Mouse (Mus musculus) C2C12 (cell line): ENCODE data around the gene Plekhg5. TPM values are rescaled to one million over a fixed set of nuclear protein-coding genes. Genes with fewer than 3 reads are reported as not detected.

Source experiments
- H3K27me3 ChIP-seq: one replicate; pipeline ENCODE4 v1.6.1; 2011; ENCODE audit not compliant: control insufficient read depth, insufficient read depth, insufficient read length
- H3K36me3 ChIP-seq: one replicate; pipeline ENCODE4 v1.6.1; 2011; ENCODE audit not compliant: control insufficient read depth, insufficient read depth
- H3K4me3 ChIP-seq: one replicate; pipeline ENCODE4 v1.5.1; 2011; ENCODE audit warnings: mild to moderate bottlenecking, control low read depth; ENCODE audit not compliant: poor library complexity, insufficient read depth, severe bottlenecking
- H3K79me2 ChIP-seq: one replicate; pipeline ENCODE4 v1.6.1; 2011; ENCODE audit not compliant: control insufficient read depth, insufficient read depth
- H3K79me3 ChIP-seq: one replicate; pipeline ENCODE4 v1.6.1; 2011; ENCODE audit warnings: low read depth, control low read depth
- H3ac ChIP-seq: one replicate; pipeline ENCODE3; 2011; ENCODE audit warnings: low read depth; ENCODE audit not compliant: control insufficient read depth, insufficient read length
- CEBPB ChIP-seq: IDR thresholded peaks from one replicate; pipeline ENCODE4 v1.6.1; 2011; ENCODE audit warnings: low read depth, mild to moderate bottlenecking, control low read depth, moderate library complexity
- CTCF ChIP-seq: IDR thresholded peaks from one replicate; pipeline ENCODE4 v1.5.1; 2011; ENCODE audit not compliant: control insufficient read depth, insufficient read depth, insufficient read length
- FOSL1 ChIP-seq: IDR thresholded peaks from one replicate; pipeline ENCODE4 v1.8.0; 2011; ENCODE audit warnings: mild to moderate bottlenecking, low read length; ENCODE audit not compliant: poor library complexity, insufficient read depth, severe bottlenecking
- MAX ChIP-seq: IDR thresholded peaks from one replicate; pipeline ENCODE4 v1.6.1; 2011; ENCODE audit warnings: mild to moderate bottlenecking, control low read depth
- MYOD1 ChIP-seq: IDR thresholded peaks from one replicate; pipeline ENCODE4 v1.6.1; 2011; ENCODE audit warnings: low read depth; ENCODE audit not compliant: control insufficient read depth, insufficient read length
- MYOG ChIP-seq: IDR thresholded peaks from one replicate; pipeline ENCODE4 v1.6.1; 2011; ENCODE audit not compliant: control insufficient read depth, insufficient read length; ENCODE audit errors: extremely low read depth
- USF1 ChIP-seq: IDR thresholded peaks from one replicate; pipeline ENCODE4 v1.6.1; 2011; ENCODE audit warnings: low read depth, mild to moderate bottlenecking, control low read depth, moderate library complexity
- polyA plus RNA-seq: library from polyadenylated mRNA; unstranded; fragments of >200 nt; fragmentation: generic; extraction: Trizol; gene quantifications from one replicate; pipeline ENCODE4 v1.2.1, GENCODE M21; 2012; ENCODE audit warnings: missing spikeins

The Plekhg5 gene
- polyA plus RNA-seq, 1 experiment = 17.5 TPM

DNA sequence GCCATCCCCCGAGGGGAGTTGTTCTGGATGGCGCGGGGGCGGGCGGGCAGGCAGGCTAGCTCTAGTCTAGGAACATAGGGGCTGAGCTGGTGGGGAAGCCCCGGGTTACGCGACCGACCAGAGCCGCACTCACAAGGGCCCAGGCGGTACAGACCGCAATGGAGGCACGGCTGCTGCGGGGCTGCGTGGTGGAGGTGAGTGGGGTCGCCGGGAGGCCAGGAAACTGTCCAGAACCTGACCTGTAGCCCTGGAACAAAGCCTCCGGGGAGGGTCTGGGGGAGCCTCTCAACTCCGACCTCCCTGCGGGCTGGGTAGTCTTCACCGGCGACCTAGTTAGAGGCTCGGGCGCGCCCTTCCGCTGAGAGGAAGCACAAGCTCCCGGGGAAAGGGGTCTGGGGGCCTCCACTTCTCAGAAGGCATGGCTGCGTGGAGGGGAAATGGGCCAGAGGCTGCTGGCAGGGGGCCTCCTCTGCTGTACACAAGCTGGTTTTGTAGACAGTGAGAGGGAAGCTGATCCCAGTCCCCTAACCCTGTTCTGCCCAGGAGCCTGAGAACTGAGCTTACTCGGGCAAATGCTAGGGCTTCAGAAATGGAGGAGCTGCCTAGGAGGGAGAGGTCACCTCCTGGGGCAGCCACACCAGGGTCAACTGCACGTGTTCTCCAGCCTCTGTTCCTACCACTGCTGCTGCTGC is 43.8 kb downstream of the Plekhg5 start, which contains the start of gene Tnfrsf25:
TSS of gene Tnfrsf25 (plus strand) at position 14 of the 692 bp plus-strand sequence.
- Histone ChIP-seq H3K79me3 (no peaks in the 10 kb centered on the region), H3K36me3 (peaks cover 13% of the 10 kb centered on the region), H3K27me3 (no peaks in the 10 kb centered on the region), H3ac (no peak within 1 kb of the TSS), H3K4me3 (no peak within 1 kb of the TSS), H3K79me2 (no peaks in the 10 kb centered on the region)
- TF ChIP-seq MAX = no peak
- no peak for TF ChIP-seq USF1
- TF ChIP-seq CTCF = no peak
- TF ChIP-seq FOSL1 = no peak
- TF ChIP-seq CEBPB = no peak
- TF ChIP-seq MYOG = no peak
- no peak for TF ChIP-seq MYOD1

DNA sequence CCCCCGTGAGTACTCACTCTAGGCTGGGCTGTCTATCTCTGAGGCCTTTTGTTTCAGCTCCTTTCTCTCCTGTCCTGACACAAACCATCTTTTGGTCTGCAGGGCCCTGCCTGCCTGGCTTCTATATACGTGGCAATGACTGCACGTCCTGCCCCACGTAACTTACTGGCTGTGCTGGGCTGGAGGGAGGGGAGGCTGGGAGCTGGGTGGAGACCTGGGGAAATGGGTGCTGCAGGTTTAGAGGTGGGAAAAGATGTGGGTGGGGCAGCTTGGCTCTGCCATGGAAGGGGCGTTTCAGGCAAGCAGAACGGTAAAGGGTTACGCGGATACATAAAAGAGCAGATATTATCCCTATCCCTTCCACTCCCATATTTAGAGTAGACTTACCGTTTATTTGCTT is 45.2 kb downstream of the Plekhg5 start:
- Histone ChIP-seq H3K79me2 (no peaks in the 10 kb centered on the region), H3K79me3 (no peaks in the 10 kb centered on the region), H3K27me3 (no peaks in the 10 kb centered on the region), H3K36me3 (peaks cover 3% of the 10 kb centered on the region), H3ac (no peak overlapping the region), H3K4me3 (no peak overlapping the region)
- TF ChIP-seq MAX (no peak), MYOG (no peak), CEBPB (no peak), CTCF (no peak), FOSL1 (no peak), USF1 (no peak), MYOD1 (no peak)

DNA sequence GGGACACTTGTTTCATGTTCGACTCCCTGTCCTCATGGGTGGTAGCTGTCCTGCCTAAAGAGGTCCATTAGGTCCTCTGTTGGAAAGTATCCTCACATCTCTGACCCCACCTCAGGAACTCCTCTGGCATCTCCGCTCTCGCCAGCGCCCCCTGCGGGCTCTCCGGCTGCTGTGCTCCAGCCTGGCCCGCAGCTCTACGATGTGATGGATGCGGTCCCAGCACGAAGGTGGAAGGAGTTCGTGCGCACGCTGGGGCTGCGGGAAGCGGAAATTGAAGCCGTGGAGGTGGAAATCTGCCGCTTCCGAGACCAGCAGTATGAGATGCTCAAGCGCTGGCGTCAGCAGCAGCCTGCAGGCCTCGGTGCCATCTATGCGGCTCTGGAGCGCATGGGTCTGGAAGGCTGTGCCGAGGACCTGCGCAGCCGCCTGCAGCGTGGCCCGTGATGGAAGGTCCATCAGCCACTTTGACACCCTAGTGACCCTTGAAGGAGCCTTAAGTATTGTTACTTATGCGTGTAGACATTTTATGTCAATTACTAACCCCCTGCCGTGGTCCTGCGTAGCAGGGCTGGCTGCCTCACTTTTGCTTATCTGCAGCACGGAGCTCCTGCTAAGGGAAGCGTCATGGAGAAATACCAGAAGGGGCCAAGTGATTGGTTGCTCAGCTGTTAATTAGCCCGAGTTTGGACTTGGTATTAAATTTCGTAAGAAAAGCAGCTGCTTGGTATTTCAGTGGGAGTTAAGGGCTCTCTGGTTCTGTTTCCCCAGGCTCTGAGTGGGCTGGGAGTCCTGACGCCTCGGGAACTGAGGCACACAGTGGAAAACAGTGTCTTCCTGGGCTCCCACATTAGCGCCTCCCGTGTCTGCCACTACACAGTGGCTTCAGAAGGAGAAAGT is 47.3 kb downstream of the Plekhg5 start:
- no peak for TF ChIP-seq MAX
- TF ChIP-seq CTCF = no peak
- TF ChIP-seq FOSL1 = no peak
- TF ChIP-seq CEBPB = no peak
- TF ChIP-seq MYOD1 = no peak
- no peak for TF ChIP-seq MYOG
- Histone ChIP-seq H3K36me3 (no peaks in the 10 kb centered on the region), H3K4me3 (no peak overlapping the region), H3ac (no peak overlapping the region), H3K79me2 (no peaks in the 10 kb centered on the region), H3K79me3 (no peaks in the 10 kb centered on the region), H3K27me3 (peaks cover 5% of the 10 kb centered on the region)

DNA sequence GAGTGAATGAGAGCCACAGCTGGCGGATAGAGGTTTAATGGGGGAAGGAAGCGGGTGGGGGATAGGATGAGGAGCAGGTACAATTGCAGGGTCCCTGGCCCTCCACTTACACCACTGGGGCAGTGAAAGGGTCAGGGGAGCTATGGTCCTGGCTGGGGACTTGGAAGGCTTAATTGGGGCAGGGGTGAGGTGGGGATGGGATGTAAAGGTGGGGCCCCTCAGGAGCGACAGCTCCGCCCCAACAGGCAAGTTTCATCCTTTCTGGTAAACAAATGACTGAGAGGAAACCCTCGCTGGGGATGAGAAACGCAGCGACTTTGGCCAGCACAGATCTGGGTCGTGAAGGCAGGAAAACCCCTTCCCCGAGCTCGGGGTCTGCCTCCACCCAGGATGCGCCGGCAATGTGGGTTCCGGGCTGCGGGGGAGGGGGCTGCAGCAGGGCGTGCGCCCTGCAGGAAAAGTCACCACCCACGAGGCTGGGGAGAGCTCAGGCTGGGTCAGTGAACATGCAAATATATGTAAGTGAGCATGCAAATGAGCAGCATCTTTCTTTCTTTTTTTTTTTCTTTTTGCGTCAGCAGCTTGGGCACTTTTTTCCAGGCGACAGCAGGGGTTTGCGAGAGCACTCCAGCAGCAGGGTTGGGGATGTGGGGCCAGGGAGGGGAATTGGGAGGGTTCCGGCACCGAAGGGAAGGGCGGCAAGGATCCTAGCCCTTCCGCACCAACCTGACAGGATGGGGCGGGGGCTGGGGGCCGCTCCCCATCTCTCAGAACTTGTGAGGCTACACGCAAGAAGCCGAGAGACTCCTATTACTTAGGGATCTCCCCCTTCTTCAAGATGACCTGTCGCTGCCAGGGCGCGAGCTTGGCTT is 48.2 kb downstream of the Plekhg5 start:
- H3K4me3 ChIP-seq = no peak overlapping the region
- no peaks in the 10 kb centered on the region for H3K79me3 ChIP-seq
- no peak overlapping the region for H3ac ChIP-seq
- peaks cover 14% of the 10 kb centered on the region for H3K27me3 ChIP-seq
- no peaks in the 10 kb centered on the region for H3K36me3 ChIP-seq
- H3K79me2 ChIP-seq = no peaks in the 10 kb centered on the region
- TF ChIP-seq MAX = no peak
- TF ChIP-seq USF1 = no peak

DNA sequence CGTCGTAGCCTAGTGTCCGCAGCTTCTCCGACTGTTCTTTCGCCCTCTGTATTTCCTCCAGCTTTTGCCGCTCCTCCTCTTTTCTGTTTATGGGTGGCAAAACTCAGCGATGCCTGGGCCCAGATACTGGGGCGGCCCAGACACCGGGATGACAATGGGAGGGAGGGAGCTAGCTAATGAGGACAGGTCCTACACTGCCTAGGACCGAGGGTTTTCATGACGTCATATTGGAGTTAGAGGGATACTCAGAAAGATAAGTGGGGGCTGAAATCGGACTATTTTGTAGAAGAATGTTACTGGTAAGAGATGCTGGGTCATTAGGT is 48.8 kb downstream of the Plekhg5 start:
- Histone ChIP-seq H3K27me3 (peaks cover 20% of the 10 kb centered on the region), H3ac (no peak overlapping the region), H3K4me3 (no peak overlapping the region), H3K36me3 (no peaks in the 10 kb centered on the region), H3K79me3 (no peaks in the 10 kb centered on the region), H3K79me2 (no peaks in the 10 kb centered on the region)
- no peak for TF ChIP-seq USF1
- TF ChIP-seq MYOG = no peak
- TF ChIP-seq CTCF = no peak
- TF ChIP-seq FOSL1 = no peak
- TF ChIP-seq CEBPB = no peak
- TF ChIP-seq MAX = no peak
- no peak for TF ChIP-seq MYOD1
